Mouse (Mus musculus) small intestine, adult 2 months (tissue): Measurements from ENCODE around the gene 1810010D01Rik.

ENCODE experiments used
- CTCF ChIP-seq: fragments of 200-500 bp; IDR thresholded peaks from 2 replicates; pipeline ENCODE4 v1.5.1; 2012; ENCODE audit warnings: low read depth, mild to moderate bottlenecking, control low read depth, inconsistent platforms, low read length, moderate library complexity, mixed read lengths; ENCODE audit not compliant: insufficient replicate concordance, insufficient read length; ENCODE audit errors: extremely low read depth
- POLR2A ChIP-seq: fragments of 200-500 bp; IDR thresholded peaks from 2 replicates; pipeline ENCODE4 v1.6.1; 2012; ENCODE audit warnings: low read depth, mild to moderate bottlenecking, control low read depth, inconsistent platforms, low read length, moderate library complexity

- no peak for TF ChIP-seq POLR2A
- TF ChIP-seq CTCF: no peak
Measured at GRCm38 (mm10) chr7:145250225-145250624, 42.3 kb upstream of the 1810010D01Rik start.
